Mouse (Mus musculus) MEL (cell line): ENCODE results near the gene Bcl2l1.

Experiments
- CHD1 ChIP-seq: IDR thresholded peaks from 2 replicates; pipeline ENCODE4 v1.6.1; 2012; ENCODE audit warnings: low read depth, mild to moderate bottlenecking, inconsistent platforms, low read length, improper control_type of control experiment
- E2F4 ChIP-seq: IDR thresholded peaks from 2 replicates; pipeline ENCODE4 v1.6.1; 2011; ENCODE audit warnings: low read depth, low read length, improper control_type of control experiment, borderline replicate concordance
- EP300 ChIP-seq, 2 experiments: IDR thresholded peaks; 2 replicates each; pipeline ENCODE4 v1.6.1; 2011; ENCODE audit warnings: improper control_type of control experiment in 2 of 2, low read length in 2 of 2, low read depth in 1 of 2, mild to moderate bottlenecking in 1 of 2
- GABPA ChIP-seq: IDR thresholded peaks from 2 replicates; pipeline ENCODE4 v1.6.1; 2012; ENCODE audit warnings: low read depth, mild to moderate bottlenecking, inconsistent platforms, low read length, improper control_type of control experiment, moderate library complexity
- HCFC1 ChIP-seq: IDR thresholded peaks from 2 replicates; pipeline ENCODE4 v1.6.1; 2012; ENCODE audit warnings: low read depth, mild to moderate bottlenecking, inconsistent platforms, low read length, improper control_type of control experiment, moderate library complexity
- JUND ChIP-seq: IDR thresholded peaks from 2 replicates; pipeline ENCODE4 v1.6.1; 2011; ENCODE audit warnings: low read depth, mild to moderate bottlenecking, improper control_type of control experiment, low read length
- MYB ChIP-seq: IDR thresholded peaks from 2 replicates; pipeline ENCODE4 v1.6.1; 2011; ENCODE audit warnings: mild to moderate bottlenecking, low read depth, low read length, improper control_type of control experiment
- POLR2A ChIP-seq, 2 experiments: IDR thresholded peaks; 2 replicates each; pipeline ENCODE4 v1.6.1; 2011 to 2012; ENCODE audit warnings: low read length in 2 of 2, mild to moderate bottlenecking in 2 of 2, control low read depth in 1 of 2, improper control_type of control experiment in 1 of 2, low read depth in 1 of 2, moderate library complexity in 1 of 2; ENCODE audit not compliant: control insufficient read depth in 1 of 2, insufficient read depth in 1 of 2, poor library complexity in 1 of 2
- POLR2AphosphoS2 ChIP-seq: IDR thresholded peaks from 2 replicates; pipeline ENCODE4 v1.6.1; 2011; ENCODE audit warnings: low read length, improper control_type of control experiment
- RCOR1 ChIP-seq: IDR thresholded peaks from 2 replicates; pipeline ENCODE4 v1.6.1; 2012; ENCODE audit warnings: low read depth, mild to moderate bottlenecking, inconsistent platforms, low read length, improper control_type of control experiment
- SIN3A ChIP-seq: IDR thresholded peaks from 2 replicates; pipeline ENCODE4 v1.6.1; 2012; ENCODE audit warnings: low read length, improper control_type of control experiment, inconsistent platforms
- ZNF384 ChIP-seq: IDR thresholded peaks from 2 replicates; pipeline ENCODE4 v1.6.1; 2012; ENCODE audit warnings: low read depth, mild to moderate bottlenecking, inconsistent platforms, low read length, improper control_type of control experiment

DNA sequence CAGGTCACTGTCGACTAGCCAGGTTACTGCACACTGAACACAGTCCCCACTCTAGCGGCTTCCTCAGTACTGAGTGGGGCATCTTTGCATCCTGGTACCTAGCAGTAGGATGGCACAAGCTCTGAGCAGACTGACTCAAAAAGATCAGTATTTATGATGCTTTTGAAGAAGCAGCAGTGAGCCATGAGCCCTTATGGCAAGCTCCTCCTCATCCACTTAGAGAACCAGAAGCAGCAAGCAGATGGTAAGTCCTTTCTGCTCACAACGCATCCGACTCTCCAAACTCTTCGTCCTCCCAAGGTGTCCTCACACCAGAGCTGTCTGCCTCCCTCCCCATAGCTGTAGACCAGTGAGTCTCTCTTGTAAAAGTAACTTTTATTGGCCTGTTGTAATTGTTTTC lies 48.3 kb downstream of the Bcl2l1 start:
- TF ChIP-seq POLR2A (IDR thresholded peaks at IDR 0.05; ENCODE audit: control insufficient read depth in 1 of 2, insufficient read depth in 1 of 2, low read depth in 1 of 2, low read length in 2 of 2, poor library complexity in 1 of 2), result no peak
- no peak for TF ChIP-seq ZNF384
- no peak for TF ChIP-seq RCOR1
- TF ChIP-seq POLR2AphosphoS2, result no peak
- no peak for TF ChIP-seq SIN3A
- no peak for TF ChIP-seq E2F4
- TF ChIP-seq JUND, result no peak
- no peak for TF ChIP-seq EP300 (IDR thresholded peaks at IDR 0.05; ENCODE audit: low read depth in 1 of 2, low read length in 2 of 2)
- TF ChIP-seq MYB, result no peak
- TF ChIP-seq GABPA, result no peak
- no peak for TF ChIP-seq CHD1
- TF ChIP-seq HCFC1, result no peak
